Mouse (Mus musculus): ENCODE data around the gene Srprb. TPM values are rescaled to one million over a fixed set of nuclear protein-coding genes. Genes with fewer than 3 reads are reported as not detected.

Gene Srprb
- 33.7 TPM for polyA plus RNA-seq (2015; fragmentation: Illumina TruSeq; extraction: RNeasy Lipid Tissue Mini Kit (QIAGEN cat#74804); ENCODE audit: low read depth, low replicate concordance)

DNA sequence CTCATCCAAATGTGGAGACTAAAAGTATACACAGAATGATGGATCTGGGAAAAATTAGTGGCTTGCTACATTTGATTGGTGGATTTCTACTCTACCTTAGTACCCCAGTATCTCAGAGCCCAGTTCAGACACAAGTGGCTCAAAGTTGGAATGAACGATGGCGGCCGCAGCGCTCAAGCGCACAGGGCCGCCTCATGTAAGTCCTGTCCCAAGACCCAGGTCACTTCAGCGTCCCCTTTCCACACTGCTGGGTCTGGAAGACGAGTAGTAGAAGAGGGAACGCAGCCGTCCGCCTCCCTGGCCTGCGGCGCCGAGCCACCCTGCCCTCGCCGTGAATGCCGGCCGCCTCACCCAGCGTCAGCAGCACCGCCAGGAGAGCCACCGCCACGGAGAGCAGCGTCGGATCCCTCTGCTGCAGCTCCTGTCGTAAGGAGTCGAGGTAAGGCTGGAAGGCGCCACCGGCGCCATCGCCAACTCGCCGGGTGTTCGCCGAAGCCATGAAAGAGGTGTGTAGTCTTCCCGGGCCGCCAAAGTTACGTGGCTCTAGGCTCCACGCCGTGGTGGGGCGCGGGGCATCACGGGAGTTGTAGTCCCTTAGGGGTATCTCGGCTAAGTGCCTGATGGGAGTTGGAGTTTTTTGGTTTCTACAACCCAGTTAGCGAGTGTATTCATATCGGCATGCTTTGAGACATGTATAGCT is at the start of gene Srprb:
TSS of gene Srprb (minus strand) at position 577 of the 700 bp plus-strand sequence.

DNA sequence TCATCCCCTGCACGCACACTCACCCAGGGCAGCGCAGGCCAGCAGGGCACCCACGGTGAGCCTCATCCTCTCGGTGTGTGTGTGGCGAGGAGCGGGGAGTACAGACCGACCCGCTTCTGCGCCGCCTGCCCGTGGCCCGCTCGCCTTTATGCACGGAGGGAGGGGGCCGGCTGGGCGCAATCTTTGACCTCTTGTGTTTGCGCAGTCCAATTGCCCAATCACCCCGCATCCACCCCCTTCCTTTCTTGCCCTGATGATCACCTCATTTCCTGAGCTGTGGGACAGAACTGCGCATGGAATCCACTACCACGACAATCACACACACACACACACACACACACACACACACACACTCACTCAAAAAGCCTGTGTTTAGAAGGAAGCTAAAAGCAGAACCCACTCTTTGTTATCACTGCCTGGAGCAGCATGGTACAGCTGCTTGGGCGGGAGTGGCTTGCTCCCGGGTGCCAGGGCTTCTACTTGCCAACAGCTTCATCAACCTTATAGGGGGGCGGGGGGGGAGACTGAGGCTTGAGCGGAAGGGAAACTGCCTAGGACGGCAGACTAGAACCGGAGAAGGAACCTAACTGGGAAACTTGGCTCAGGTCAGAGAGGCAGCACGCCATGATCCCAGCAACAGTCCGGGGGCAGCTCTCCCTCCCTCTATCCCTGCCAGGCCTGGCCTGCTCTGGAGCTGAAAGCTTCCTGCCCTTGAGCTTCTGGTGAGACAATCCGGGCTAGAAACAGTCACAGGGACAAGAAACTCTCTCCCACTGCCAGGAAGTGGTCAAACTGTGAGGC is 28.4 kb upstream of the Srprb start, which contains the start of the genes Gm20425 and Trf:
TSS of gene Gm20425 (minus strand) at position 157 of the 801 bp plus-strand sequence.
TSS of gene Trf (minus strand) at position 294 of the 801 bp plus-strand sequence.

Other genes starting within 250 kb of the Srprb start
- gene Slco2a1, start 213.4 kb downstream of the Srprb start, polyA plus RNA-seq (2015; fragmentation: Illumina TruSeq; extraction: RNeasy Lipid Tissue Mini Kit (QIAGEN cat#74804); ENCODE audit: low read depth, low replicate concordance), result 0.92 TPM
- 419 TPM for gene Rab6b, start 90.3 kb downstream of the Srprb start, polyA plus RNA-seq (2015; fragmentation: Illumina TruSeq; extraction: RNeasy Lipid Tissue Mini Kit (QIAGEN cat#74804); ENCODE audit: low read depth, low replicate concordance)
- gene Gm20425, start 28.2 kb upstream of the Srprb start, polyA plus RNA-seq (2015; fragmentation: Illumina TruSeq; extraction: RNeasy Lipid Tissue Mini Kit (QIAGEN cat#74804); ENCODE audit: low read depth, low replicate concordance), result 4.3 TPM
- gene Trf, start 28.3 kb upstream of the Srprb start, polyA plus RNA-seq (2015; fragmentation: Illumina TruSeq; extraction: RNeasy Lipid Tissue Mini Kit (QIAGEN cat#74804); ENCODE audit: low read depth, low replicate concordance), result 580 TPM
- not detected for gene 1300017J02Rik, start 102.9 kb upstream of the Srprb start, polyA plus RNA-seq (2015; fragmentation: Illumina TruSeq; extraction: RNeasy Lipid Tissue Mini Kit (QIAGEN cat#74804); ENCODE audit: low read depth, low replicate concordance)
- 11.0 TPM for gene Topbp1, start 103.1 kb upstream of the Srprb start, polyA plus RNA-seq (2015; fragmentation: Illumina TruSeq; extraction: RNeasy Lipid Tissue Mini Kit (QIAGEN cat#74804); ENCODE audit: low read depth, low replicate concordance)
- gene Cdv3, start 163.7 kb upstream of the Srprb start, polyA plus RNA-seq (2015; fragmentation: Illumina TruSeq; extraction: RNeasy Lipid Tissue Mini Kit (QIAGEN cat#74804); ENCODE audit: low read depth, low replicate concordance), result 58.6 TPM

Data from brain, adult 10 weeks (tissue).